Mouse (Mus musculus) CH12.LX (cell line): ENCODE results near the gene Tnrc6b.

Source experiments
- CHD2 ChIP-seq: IDR thresholded peaks from 2 replicates; pipeline ENCODE4 v1.6.1; 2011; ENCODE audit warnings: low read length, improper control_type of control experiment
- CTCF ChIP-seq, 2 experiments: IDR thresholded peaks in 1 of 2; conservative IDR thresholded peaks in 1 of 2; 2 replicates each; pipeline ENCODE4 v1.5.1; 2011 to 2012; ENCODE audit warnings: low read depth in 2 of 2, low read length in 2 of 2, improper control_type of control experiment in 1 of 2, inconsistent platforms in 1 of 2, mild to moderate bottlenecking in 1 of 2, moderate library complexity in 1 of 2
- EP300 ChIP-seq: IDR thresholded peaks from 2 replicates; pipeline ENCODE4 v1.6.1; 2011; ENCODE audit warnings: low read length, improper control_type of control experiment
- ETS1 ChIP-seq: conservative IDR thresholded peaks from 2 replicates; pipeline ENCODE4 v1.6.1; 2012; ENCODE audit warnings: low read depth, mild to moderate bottlenecking, inconsistent platforms, low read length, improper control_type of control experiment, moderate library complexity
- KAT2A ChIP-seq: IDR thresholded peaks from 2 replicates; pipeline ENCODE4 v1.6.1; 2012; ENCODE audit warnings: low read length, improper control_type of control experiment, inconsistent platforms; ENCODE audit not compliant: insufficient replicate concordance
- NELFE ChIP-seq: IDR thresholded peaks from 2 replicates; pipeline ENCODE4 v1.6.1; 2011; ENCODE audit warnings: low read depth, low read length, improper control_type of control experiment
- POLR2A ChIP-seq: IDR thresholded peaks from 2 replicates; pipeline ENCODE4 v1.6.1; 2011; ENCODE audit warnings: low read depth, mild to moderate bottlenecking, improper control_type of control experiment, low read length
- RCOR1 ChIP-seq: conservative IDR thresholded peaks from 2 replicates; pipeline ENCODE4 v1.6.1; 2012; ENCODE audit warnings: low read depth, mild to moderate bottlenecking, inconsistent platforms, low read length, improper control_type of control experiment
- USF1 ChIP-seq: IDR thresholded peaks from 2 replicates; pipeline ENCODE4 v1.6.1; 2014; ENCODE audit warnings: low read depth, mild to moderate bottlenecking, inconsistent platforms, low read length, improper control_type of control experiment
- USF2 ChIP-seq: conservative IDR thresholded peaks from 2 replicates; pipeline ENCODE4 v1.6.1; 2011; ENCODE audit warnings: low read depth, low read length, improper control_type of control experiment
- ZC3H11A ChIP-seq: IDR thresholded peaks from 2 replicates; pipeline ENCODE4 v1.6.1; 2012; ENCODE audit warnings: low read depth, mild to moderate bottlenecking, inconsistent platforms, low read length, improper control_type of control experiment
- ZNF384 ChIP-seq: IDR thresholded peaks from 2 replicates; pipeline ENCODE4 v1.6.1; 2012; ENCODE audit warnings: low read depth, low read length, improper control_type of control experiment, inconsistent platforms

DNA sequence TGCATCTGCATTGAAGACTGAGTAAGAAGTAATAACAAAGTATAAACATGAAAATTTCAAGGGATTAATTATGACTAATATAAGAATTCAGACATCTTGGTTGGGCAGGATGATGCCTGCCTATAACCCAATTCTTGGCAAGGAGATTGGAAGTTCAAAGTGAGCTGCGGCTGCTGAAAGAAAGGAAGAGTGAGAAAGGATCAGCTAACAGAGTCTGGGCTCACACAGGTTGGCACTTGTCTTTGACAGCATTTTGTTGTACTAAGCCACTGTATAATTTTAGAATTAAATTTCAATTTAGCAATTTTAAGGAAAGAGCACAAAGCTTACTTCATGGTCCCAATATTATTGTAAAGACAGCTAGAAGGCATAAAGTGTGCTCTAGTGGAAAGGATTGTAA is 150.2 kb downstream of the Tnrc6b start:
- TF ChIP-seq POLR2A (no peak), USF1 (no peak), ZC3H11A (no peak), ZNF384 (no peak), RCOR1 (no peak), NELFE (no peak), CTCF (conservative IDR thresholded peaks at IDR 0.05 in 1 of 2, IDR thresholded peaks at IDR 0.05 in 1 of 2; ENCODE audit: low read depth in 2 of 2, low read length in 2 of 2) (no peak), ETS1 (no peak), KAT2A (no peak), USF2 (no peak), EP300 (no peak), CHD2 (no peak)
